Mouse (Mus musculus): ENCODE measurements around the gene Abca13.

Abca13 gene

DNA sequence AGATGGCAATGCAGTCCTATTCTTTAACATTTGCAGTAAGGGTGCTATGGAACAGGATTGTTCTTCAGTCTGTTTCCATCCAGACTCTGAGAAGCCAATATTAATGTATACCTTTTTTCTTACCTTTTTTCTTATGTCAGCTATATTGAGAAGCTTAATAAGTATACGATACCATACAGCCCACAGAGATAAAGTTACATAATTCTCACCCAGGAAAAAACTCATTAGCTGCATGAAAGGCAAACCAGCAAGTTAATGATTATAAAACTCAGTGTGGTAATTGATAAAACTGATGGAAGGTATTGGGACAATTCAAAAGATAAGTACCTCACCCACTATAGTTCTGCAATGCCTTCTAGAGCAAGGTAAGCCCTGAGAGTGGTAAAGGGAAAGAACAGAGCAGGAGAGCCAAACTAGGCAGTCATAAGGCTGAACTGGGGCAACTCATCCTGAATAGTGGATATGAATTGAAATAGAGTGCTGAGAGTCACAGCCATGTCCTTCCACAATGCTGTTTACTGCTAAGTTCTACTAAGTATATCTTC, 342.0 kb downstream of the Abca13 start:
- DNase-seq, result no peak

- DNase-seq, result no peak
Measured at GRCm38 (mm10) chr11:9536811-9537210, 345.1 kb downstream of the Abca13 start.

DNA sequence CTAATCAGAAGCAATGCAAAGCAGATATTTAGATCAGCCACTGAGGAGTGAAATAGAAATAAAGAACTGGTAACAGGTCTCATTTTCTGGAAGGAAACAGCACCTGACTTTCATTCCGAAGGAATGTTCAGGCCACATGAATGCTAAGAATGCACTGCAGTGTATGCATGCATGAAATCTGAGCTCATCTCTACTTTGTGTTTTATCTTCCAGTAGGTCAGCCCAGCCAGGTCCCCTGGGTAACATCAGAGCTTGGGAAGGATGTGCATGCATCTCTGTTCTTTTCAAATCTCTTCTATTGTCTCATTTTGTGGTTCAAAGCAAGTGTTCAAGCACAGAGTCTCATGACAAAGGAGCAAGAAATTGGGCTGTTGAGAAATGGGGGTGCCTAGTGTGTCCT, 346.6 kb downstream of the Abca13 start:
- DNase-seq, result no peak

DNA sequence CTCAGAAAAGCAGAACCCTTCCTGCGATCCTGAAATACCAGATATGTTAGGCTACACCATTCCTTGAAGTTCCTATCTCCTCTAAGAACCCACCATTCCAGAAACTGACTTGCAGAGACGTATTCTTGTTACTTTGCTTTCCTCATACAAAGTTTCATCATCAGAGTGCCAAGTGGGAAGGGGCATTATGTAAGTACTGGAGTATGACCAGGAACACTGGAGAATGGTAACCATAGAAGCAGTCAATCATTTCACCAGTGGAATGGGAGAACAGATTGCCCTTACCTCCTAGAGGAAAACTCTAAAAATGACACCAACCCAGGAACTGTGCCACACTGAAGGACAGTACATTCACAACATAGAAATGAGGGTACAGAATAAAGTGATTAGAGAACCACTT, 368.3 kb downstream of the Abca13 start:
- peak in 1 of 2 experiments; percentile 4 for DNase-seq

- DNase-seq, result no peak
Measured at GRCm38 (mm10) chr11:9568302-9568701, 376.6 kb downstream of the Abca13 start.

DNA sequence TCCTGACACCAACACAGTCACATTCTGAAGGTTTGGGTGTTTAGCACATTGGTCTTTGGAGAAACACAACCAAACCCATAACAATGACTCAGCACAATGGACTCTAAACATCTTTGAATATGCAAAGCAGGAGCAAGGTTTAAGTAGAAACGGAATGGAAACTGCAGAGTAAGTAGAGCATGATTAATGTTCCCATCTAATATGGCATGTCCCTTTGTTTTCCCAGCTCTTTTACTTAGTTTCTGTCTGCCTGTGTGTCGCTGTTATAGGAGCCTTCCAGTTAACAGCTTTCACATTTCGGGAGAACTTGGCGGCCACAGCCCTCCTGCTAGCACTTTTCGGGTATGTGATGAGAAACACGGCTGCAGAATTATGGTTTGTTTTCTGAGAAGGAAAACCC, 378.6 kb downstream of the Abca13 start:
- no peak for DNase-seq

DNA sequence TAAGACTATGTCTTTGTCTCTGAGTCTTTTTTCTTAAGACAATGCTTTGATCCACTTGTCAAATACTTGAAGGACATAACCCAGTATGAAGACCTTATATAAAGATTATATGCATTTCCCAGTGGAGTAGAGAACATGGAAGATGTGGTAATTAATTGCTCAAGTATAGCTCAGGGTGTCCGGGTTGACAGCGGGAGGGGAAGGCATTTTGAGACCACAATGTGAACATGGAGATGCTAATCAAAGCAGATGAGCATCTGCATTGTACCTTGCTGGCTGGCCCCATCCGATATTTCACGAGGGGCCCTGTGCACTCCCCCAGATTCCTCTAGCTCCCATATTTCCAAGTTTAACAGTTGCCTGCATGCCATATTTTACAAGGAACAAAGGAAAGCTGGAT, 383.2 kb downstream of the Abca13 start:
- no peak for DNase-seq

GRCm38 (mm10) chr11:9591757-9592316, 400.1 kb downstream of the Abca13 start:
- DNase-seq, result no peak

GRCm38 (mm10) chr11:9597299-9597698, 405.6 kb downstream of the Abca13 start:
- DNase-seq, result no peak

DNA sequence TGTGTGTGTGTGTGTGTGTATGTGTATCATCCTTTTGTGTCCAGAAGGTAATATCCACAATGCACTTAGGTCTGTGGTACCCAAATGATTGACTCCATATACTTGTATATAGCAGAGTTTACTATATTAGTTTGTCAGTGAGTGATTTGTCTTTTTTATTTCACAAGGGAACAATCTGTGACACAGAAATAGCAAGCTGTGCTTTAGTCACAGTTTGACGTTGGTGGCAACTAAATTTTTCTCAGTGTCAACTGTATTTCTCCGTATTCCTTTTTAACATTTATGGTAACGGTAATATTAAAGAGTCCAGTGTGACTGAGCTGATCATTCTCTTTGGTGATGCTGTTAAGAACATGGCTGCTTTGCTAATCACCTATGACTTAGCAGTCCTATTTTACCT, 409.4 kb downstream of the Abca13 start:
- DNase-seq, result no peak

- DNase-seq, result no peak
Measured at GRCm38 (mm10) chr11:9602137-9602536, 410.4 kb downstream of the Abca13 start.

- DNase-seq, result no peak
Measured at GRCm38 (mm10) chr11:9608249-9608648, 416.5 kb downstream of the Abca13 start.

GRCm38 (mm10) chr11:9609075-9609474, 417.3 kb downstream of the Abca13 start:
- DNase-seq, result no peak

- DNase-seq, result no peak
Measured at GRCm38 (mm10) chr11:9616133-9616532, 424.4 kb downstream of the Abca13 start.

DNA sequence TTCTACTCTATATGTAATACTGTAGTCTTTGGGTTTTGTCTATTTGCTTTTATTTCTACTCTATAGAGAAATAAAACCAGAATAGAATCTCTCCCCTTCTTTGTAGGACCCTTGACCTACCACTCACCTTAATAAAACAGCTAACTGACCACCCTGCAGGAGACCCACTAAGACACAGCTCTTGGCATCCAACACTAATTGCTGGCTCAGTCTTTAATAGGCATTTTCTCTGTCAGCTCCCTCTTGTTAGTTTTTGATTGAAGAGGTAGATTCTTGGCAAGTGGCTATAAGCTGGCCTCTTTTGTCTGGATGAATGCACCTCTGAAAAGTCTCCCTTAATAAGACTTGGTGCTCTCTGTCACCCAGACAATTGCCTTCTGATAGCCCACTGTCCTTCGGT, 424.9 kb downstream of the Abca13 start:
- DNase-seq, result no peak

DNA sequence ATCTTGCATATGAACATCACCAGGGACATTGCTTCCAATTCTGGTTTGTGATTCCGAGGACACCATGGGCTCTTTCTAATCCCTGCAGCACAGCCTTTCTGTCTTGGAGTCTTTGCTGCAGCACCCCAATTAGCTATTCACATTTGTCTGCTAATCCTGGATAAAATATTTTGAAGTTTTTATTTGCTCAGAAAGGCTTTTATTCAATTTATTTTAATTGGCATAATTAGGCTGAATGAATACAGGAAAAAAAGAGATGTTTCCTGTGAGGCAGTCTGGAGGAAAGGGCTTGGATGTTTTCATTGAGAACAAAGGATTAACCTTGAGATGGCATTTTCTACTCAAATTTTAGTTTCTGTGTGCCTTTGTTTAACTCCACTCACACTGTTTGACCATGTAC, 428.2 kb downstream of the Abca13 start:
- no peak for DNase-seq

GRCm38 (mm10) chr11:9622888-9623287, 431.1 kb downstream of the Abca13 start:
- no peak for DNase-seq

GRCm38 (mm10) chr11:9624753-9625152, 433.0 kb downstream of the Abca13 start:
- DNase-seq, result no peak

GRCm38 (mm10) chr11:9625812-9626211, 434.1 kb downstream of the Abca13 start:
- DNase-seq, result no peak

DNA sequence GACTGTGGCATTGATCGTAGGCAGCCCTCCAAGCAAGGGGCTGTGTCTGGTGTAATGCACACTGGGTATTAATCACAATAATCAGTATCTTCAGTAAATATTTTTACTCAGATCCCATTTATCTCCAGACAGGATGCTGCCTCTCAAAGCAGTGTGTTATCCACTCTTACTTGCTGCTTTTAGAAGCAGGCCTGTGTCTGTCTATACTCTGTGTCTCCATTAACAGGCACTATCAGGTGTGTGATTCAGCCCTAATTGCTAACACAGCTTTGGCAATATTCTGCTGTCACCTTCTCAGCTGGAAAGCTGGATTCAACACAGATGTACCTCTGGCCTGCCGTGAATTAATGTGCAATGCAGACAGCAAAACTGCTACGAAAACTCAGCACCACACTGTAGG, 455.5 kb downstream of the Abca13 start:
- no peak for DNase-seq

GRCm38 (mm10) chr11:9647991-9648390, 456.2 kb downstream of the Abca13 start:
- no peak for DNase-seq

DNA sequence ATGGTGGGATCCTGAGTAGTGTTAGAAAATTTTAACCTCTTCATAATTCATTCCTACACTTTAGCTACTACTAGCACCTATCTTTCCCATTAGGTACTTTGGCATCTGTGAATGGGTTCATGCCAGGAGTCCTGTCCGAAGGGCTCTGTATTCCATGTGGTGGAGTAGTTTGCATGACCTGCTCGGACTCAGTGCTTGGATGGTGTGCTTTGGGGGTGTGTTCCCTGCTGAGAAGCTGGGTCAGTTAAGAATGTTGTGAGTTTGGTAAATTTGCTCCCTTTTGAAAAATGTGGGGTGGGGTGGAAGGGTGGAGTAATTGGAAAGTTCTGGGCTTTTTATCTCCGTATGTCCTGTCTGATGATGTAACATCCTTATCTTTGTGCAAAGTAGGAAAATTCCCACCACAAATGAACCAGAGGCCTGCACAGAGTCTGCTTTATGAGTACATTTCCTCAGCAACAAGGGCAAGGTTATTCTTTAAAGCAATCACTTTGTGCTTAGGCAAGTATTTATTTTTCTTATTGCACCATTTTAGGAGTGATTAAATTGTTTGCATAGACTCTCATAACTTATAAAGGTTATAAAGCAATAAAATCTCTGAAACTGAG, 475.0 kb downstream of the Abca13 start:
- DNase-seq, result no peak

DNA sequence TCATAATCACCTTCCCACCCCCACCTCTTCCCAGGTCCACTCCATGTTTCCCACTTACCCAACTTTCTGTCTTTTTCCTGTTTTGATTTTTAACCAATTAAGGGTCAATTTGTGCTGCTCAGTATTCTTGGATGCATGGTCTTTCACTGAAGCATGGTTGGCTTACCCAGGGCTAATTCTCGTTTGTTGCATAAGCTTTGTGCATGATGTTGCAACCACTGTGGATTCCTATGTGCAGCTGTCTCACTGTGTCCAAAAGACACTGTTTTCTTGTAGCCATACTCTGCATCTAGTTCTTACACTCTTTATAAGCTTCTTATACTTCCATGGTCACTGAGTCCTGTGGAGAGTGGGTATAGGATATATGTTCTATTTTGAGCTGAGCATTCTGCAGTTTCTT, 477.7 kb downstream of the Abca13 start:
- no peak for DNase-seq

DNA sequence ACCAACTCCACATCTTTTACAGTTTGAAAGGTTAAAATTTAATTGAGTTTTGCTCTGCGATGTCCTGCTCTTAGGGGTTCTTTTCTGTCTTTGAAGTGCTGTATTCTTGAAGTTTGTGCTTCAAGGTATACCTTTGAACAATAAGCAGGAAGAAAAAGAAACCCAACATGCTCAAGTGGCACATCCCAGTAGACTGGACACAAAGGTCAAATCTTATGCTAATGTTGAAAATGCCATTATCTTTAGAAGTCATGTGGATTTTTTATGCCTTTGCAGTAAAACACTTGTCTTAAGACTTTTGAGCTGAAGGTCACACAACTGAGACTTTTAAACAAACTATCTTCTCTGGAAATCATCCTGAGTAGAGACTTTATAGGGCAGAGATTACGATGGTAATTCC, 493.2 kb downstream of the Abca13 start:
- no peak for DNase-seq

GRCm38 (mm10) chr11:9705190-9705589, 513.4 kb downstream of the Abca13 start:
- no peak for DNase-seq
